Mouse (Mus musculus) cerebellum, postnatal 4 days (tissue): ENCODE results near the gene Ifi207.
"Not testable (repeated sequence)": the region's sequence is repeated elsewhere in the genome, so short reads cannot be mapped to it uniquely, and the experiment has no call there.

ENCODE experiments used
- DNase-seq, 2 experiments: peaks; one replicate each; pipeline ENCODE4 v3.0.0; 2022; ENCODE audit warnings: low spot score in 2 of 2, mixed read lengths in 1 of 2

The Ifi207 gene

GRCm38 (mm10) chr1:173741656-173742055 lies at the start of gene Ifi207:
Gene Ifi207, minus strand, starts transcription at chr1:173741747.
- DNase-seq, result no peak

- not testable (repeated sequence) for DNase-seq
Observed at GRCm38 (mm10) chr1:173773457-173773856, 31.9 kb upstream of the Ifi207 start.

DNA sequence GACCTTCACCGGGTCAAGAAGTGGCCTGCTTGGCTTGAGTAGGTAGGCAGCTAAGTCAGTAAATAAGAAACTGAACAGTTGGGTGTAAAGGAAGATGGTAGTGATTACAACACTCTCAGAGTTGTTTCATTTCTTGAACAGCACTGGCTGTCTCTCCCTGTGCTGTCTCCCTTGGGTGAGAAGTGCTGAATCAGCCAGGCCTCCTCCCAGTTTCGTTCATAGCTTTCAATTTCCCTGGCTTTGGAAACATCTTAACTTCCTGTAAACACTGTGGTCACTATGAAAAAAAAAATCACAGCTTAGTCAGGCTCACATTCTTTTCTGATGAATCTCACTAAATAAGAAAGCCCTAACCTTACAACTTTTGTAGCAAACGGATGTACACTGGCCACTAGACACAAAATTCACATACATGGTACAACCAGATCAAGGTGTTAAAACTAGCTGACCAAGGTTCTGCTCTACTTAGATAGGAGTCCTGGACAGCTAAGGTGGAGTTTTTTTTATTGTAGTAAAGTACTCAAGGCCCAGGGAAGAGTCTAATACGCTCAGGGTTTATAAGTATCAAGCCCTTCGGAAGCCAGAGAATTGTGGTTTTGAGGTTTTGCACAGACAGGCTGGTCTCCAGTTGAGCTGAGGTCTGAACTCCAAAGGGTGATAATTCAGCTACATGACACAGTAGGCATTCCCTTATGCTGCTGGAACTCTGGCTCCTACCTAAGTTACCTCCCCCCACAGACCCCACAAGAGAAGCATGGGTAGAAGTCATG lies 25.5 kb upstream of the Ifi207 start, which contains the start of gene Ifi204:
Gene Ifi204 (minus strand): TSS at position 96 of the 770 bp plus-strand sequence.
- not testable (repeated sequence) for DNase-seq

DNA sequence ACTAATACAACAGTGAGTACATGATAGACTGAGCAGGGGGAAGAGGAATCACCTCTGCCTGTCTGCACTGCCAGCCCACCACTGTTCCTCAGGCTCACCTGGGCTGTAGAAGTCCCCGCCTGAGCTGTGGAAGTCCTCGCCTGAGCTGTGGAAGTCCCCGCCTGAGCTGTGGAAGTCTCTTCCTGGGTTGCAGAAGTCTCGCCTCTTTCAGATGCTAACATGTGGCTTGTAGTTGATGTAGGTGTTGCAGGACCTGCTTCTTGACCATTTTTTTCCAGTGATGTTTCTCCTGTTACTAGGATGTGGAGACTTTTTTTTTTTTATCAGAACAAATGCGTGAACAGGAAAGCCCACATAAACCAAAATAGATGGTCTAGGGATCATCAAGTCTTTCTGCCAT lies 18.5 kb upstream of the Ifi207 start:
- not testable (repeated sequence) for DNase-seq

GRCm38 (mm10) chr1:173742262-173742661 lies 715 bp upstream of the Ifi207 start:
- no peak for DNase-seq

GRCm38 (mm10) chr1:173740537-173740936 lies 1.0 kb downstream of the Ifi207 start:
- no peak for DNase-seq

DNA sequence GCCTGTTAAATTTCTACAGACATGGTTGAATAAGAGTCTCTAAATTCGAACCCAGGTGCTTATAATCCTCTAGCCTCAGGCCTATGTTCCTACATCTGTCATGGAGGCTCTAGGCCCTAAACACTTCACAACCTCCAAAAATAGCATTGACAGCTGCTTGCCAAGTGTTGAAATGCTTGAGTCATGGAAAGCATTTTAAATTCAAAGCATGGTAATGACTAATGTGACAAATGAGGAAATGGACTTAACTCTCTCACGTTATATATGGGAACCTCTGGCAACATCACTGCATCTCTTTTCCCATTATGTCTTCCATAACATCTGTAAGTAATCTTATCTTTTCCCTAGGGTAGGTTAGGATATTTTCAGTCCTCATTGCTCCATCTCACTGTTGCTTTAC lies 4.6 kb downstream of the Ifi207 start:
- DNase-seq, result no peak

DNA sequence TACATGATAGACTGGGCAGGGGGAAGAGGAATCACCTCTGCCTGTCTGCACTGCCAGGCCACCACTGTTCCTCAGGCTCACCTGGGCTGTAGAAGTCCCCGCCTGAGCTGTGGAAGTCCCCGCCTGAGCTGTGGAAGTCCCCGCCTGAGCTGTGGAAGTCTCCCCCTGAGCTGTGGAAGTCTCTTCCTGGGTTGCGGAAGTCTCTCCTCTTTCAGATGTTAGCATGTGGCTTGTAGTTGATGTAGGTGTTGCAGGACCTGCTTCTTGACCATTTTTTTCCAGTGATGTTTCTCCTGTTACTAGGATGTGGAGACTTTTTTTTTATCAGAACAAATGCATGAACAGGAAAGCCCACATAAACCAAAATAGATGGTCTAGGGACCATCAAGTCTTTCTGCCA lies 6.5 kb downstream of the Ifi207 start:
- DNase-seq, result not testable (repeated sequence)

GRCm38 (mm10) chr1:173733219-173733618 lies 8.3 kb downstream of the Ifi207 start:
- DNase-seq, result no peak

DNA sequence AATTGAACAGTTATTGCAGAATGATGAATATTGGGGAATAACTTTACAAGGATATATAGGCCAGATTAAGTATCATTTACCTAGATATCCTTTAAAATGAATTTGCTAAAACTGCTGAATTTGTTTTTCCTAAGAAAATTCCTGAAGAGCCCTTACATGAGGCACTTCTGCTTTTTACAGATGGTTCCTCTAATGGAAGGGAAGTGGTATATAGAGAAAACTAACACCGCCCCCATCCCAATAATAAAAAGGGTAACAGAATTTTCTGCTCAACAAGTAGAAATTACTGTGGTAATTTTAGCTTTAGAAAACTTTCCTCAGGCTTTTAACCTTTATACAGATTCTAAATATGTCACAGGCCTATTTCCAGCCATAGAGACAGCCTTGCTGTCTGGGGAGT lies 47.3 kb downstream of the Ifi207 start:
- no peak for DNase-seq

GRCm38 (mm10) chr1:173678605-173679004 lies 62.9 kb downstream of the Ifi207 start:
- not testable (repeated sequence) for DNase-seq

DNA sequence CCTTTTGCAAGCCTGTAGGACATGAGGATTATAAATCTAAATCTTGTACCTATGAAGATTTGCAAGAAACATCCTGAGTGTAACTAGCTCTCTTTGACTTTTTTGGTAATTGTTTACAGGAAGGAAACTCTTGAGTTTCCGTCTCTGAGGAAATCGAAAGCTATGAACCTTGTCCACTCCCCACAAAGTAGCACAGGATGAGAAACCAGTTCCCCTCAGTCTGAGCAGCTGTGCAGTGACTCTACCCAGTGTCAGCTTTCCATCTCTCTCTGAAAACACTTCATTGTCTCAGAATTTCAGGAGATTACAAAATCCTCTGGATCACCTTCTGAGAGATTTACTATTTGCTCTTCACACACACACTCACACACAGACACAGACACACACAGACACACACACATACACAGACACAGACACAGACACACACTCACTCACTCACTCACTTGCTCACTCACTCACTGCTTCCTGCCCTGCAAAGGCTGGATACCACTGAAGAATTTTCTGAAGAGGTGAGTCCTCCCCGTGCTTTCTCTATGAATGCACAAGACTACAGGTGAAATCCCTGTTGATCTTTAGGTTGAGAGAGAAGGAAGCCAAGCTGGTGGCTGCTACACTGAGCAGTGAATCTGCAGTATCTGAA lies 68.0 kb downstream of the Ifi207 start, which contains the start of gene Ifi208:
Gene Ifi208 (plus strand): TSS at position 218 of the 640 bp plus-strand sequence.
- not testable (repeated sequence) for DNase-seq
